Mouse (Mus musculus) stomach, embryonic 15.5 days (tissue): Measurements from ENCODE around the gene Ncor2. TPM values are rescaled to one million over a fixed set of nuclear protein-coding genes. Genes with fewer than 3 reads are reported as not detected.

ENCODE experiments used
- ATAC-seq: fragments of 200-750 bp; cut with Nextera tagmentation; 2 replicates; pipeline ENCODE4 v1.8.0; 2017; ENCODE audit warnings: low read depth, moderate number of reproducible peaks, moderate TSS enrichment; ENCODE audit not compliant: insufficient read depth, low FRiP score
- H3K27ac ChIP-seq: fragments of 300-500 bp; sonication (generic); 2 replicates; pipeline ENCODE4 v1.5.1; 2015; ENCODE audit warnings: mild to moderate bottlenecking, inconsistent platforms
- H3K27me3 ChIP-seq: fragments of 300-500 bp; sonication (generic); replicated peaks from 2 replicates; pipeline ENCODE4 v1.6.1; 2015; ENCODE audit warnings: inconsistent platforms
- H3K36me3 ChIP-seq: fragments of 300-500 bp; sonication (generic); 2 replicates; pipeline ENCODE4 v1.6.1; 2015; ENCODE audit warnings: inconsistent platforms
- H3K4me1 ChIP-seq: fragments of 300-500 bp; sonication (generic); 2 replicates; pipeline ENCODE4 v1.6.1; 2015; ENCODE audit warnings: inconsistent platforms
- H3K4me2 ChIP-seq: fragments of 300-500 bp; sonication (generic); 2 replicates; pipeline ENCODE4 v1.6.1; 2015; ENCODE audit warnings: mild to moderate bottlenecking, inconsistent platforms
- H3K4me3 ChIP-seq: fragments of 300-500 bp; sonication (generic); replicated peaks from 2 replicates; pipeline ENCODE4 v1.5.1; 2015; ENCODE audit warnings: inconsistent platforms
- H3K9ac ChIP-seq: fragments of 300-500 bp; sonication (generic); 2 replicates; pipeline ENCODE4 v1.6.1; 2015; ENCODE audit warnings: inconsistent platforms
- H3K9me3 ChIP-seq: fragments of 300-500 bp; sonication (generic); 2 replicates; pipeline ENCODE4 v1.6.1; 2016; ENCODE audit warnings: inconsistent platforms
- WGBS: fragments of 180-500 bp; shearing (Covaris S2); methylation state at CpG from one replicate; pipeline ENCODE4 v1.1.7; 2015; 5-methylcytosine and 5-hydroxymethylcytosine counted together
- polyA plus RNA-seq: library from polyadenylated mRNA; unstranded; fragments of >200 nt; fragmentation: Nextera tagmentation; extraction: Ambion mirVana; gene quantifications from 2 replicates; pipeline ENCODE4 v1.2.1, GENCODE M21; 2015

The Ncor2 gene
- polyA plus RNA-seq, 1 experiment from 2014 or later, result 26.7 TPM

- Histone ChIP-seq H3K27ac (peak overlapping the region; percentile 97), H3K27me3 (no peaks in the 10 kb centered on the region), H3K9me3 (no peaks in the 10 kb centered on the region), H3K36me3 (no peaks in the 10 kb centered on the region), H3K9ac (peak overlapping the region; percentile 13; the same call in 1 of the 2 replicates), H3K4me3 (peak overlapping the region; percentile 44), H3K4me1 (peaks cover 79% of the 10 kb centered on the region), H3K4me2 (peak overlapping the region; percentile 79)
- 5% methylated on average over 27 of the region's 27 CpGs for WGBS
- ATAC-seq, result peak; percentile 87
These were observed 38.0 kb downstream of the Ncor2 start for GRCm38 (mm10) chr5:125140832-125141524.

- Histone ChIP-seq H3K36me3 (no peaks in the 10 kb centered on the region), H3K27me3 (no peaks in the 10 kb centered on the region), H3K27ac (peak overlapping the region; percentile 97), H3K9ac (peak overlapping the region; percentile 13), H3K4me1 (peaks cover 73% of the 10 kb centered on the region), H3K4me2 (peak overlapping the region; percentile 79), H3K9me3 (no peaks in the 10 kb centered on the region), H3K4me3 (peak overlapping the region; percentile 44)
- 24% methylated on average over 19 of the region's 19 CpGs for WGBS
- ATAC-seq, result peak; percentile 17; the same call in 1 of the 2 replicates
These were observed 38.8 kb downstream of the Ncor2 start for GRCm38 (mm10) chr5:125140151-125140699.

- peak overlapping the region; percentile 13; the same call in 1 of the 2 replicates for H3K9ac ChIP-seq
These were observed 39.4 kb downstream of the Ncor2 start for GRCm38 (mm10) chr5:125139669-125140068.

GRCm38 (mm10) chr5:125138841-125139430 lies 40.1 kb downstream of the Ncor2 start:
- H3K27ac ChIP-seq, result peak overlapping the region; percentile 97; the same call in 1 of the 2 replicates
- no peak for ATAC-seq
- H3K9ac ChIP-seq, result no peak overlapping the region
- H3K9me3 ChIP-seq, result no peaks in the 10 kb centered on the region
- peaks cover 86% of the 10 kb centered on the region for H3K4me1 ChIP-seq
- H3K4me3 ChIP-seq, result no peak overlapping the region
- no peaks in the 10 kb centered on the region for H3K27me3 ChIP-seq
- H3K36me3 ChIP-seq, result no peaks in the 10 kb centered on the region
- WGBS, result 81% methylated on average over 13 of the region's 13 CpGs
- peak overlapping the region; percentile 17; the same call in 1 of the 2 replicates for H3K4me2 ChIP-seq

More at GRCm38 (mm10) chr5:125139669-125140068, 39.4 kb downstream of the Ncor2 start:
- H3K4me2 ChIP-seq, result peak overlapping the region; percentile 79
- WGBS, result 70% methylated on average over 5 of the region's 5 CpGs
- H3K27ac ChIP-seq, result peak overlapping the region; percentile 97
- H3K9me3 ChIP-seq, result no peaks in the 10 kb centered on the region
- no peaks in the 10 kb centered on the region for H3K27me3 ChIP-seq
- peaks cover 79% of the 10 kb centered on the region for H3K4me1 ChIP-seq
- H3K4me3 ChIP-seq, result peak overlapping the region; percentile 44
- no peaks in the 10 kb centered on the region for H3K36me3 ChIP-seq
- no peak for ATAC-seq

GRCm38 (mm10) chr5:125137672-125138285 lies 41.2 kb downstream of the Ncor2 start:
- Histone ChIP-seq H3K9ac (no peak overlapping the region), H3K36me3 (no peaks in the 10 kb centered on the region), H3K27me3 (no peaks in the 10 kb centered on the region), H3K4me2 (no peak overlapping the region), H3K4me3 (no peak overlapping the region), H3K9me3 (no peaks in the 10 kb centered on the region), H3K27ac (peak overlapping the region; percentile 6), H3K4me1 (peaks cover 84% of the 10 kb centered on the region)
- no peak for ATAC-seq
- WGBS, result 89% methylated on average over 18 of the region's 18 CpGs

- Histone ChIP-seq H3K36me3 (no peaks in the 10 kb centered on the region), H3K9ac (no peak overlapping the region), H3K4me1 (peaks cover 81% of the 10 kb centered on the region), H3K4me2 (no peak overlapping the region), H3K27me3 (no peaks in the 10 kb centered on the region), H3K27ac (peak overlapping the region; percentile 6), H3K9me3 (no peaks in the 10 kb centered on the region), H3K4me3 (no peak overlapping the region)
- ATAC-seq, result no peak
- 34% methylated on average over 14 of the region's 14 CpGs for WGBS
These were observed 41.9 kb downstream of the Ncor2 start for GRCm38 (mm10) chr5:125136996-125137671.

GRCm38 (mm10) chr5:125136296-125136995 lies 42.6 kb downstream of the Ncor2 start:
- no peak overlapping the region for H3K4me3 ChIP-seq
- H3K9me3 ChIP-seq, result no peaks in the 10 kb centered on the region
- no peaks in the 10 kb centered on the region for H3K36me3 ChIP-seq
- no peak overlapping the region for H3K4me2 ChIP-seq
- peaks cover 81% of the 10 kb centered on the region for H3K4me1 ChIP-seq
- H3K9ac ChIP-seq, result no peak overlapping the region
- no peak for ATAC-seq
- 50% methylated on average over 5 of the region's 5 CpGs for WGBS
- no peaks in the 10 kb centered on the region for H3K27me3 ChIP-seq
- peak overlapping the region; percentile 6 for H3K27ac ChIP-seq

GRCm38 (mm10) chr5:125134795-125135468 lies 44.1 kb downstream of the Ncor2 start:
- Histone ChIP-seq H3K36me3 (no peaks in the 10 kb centered on the region), H3K4me3 (no peak overlapping the region), H3K4me1 (peaks cover 83% of the 10 kb centered on the region), H3K27ac (peak overlapping the region; percentile 86), H3K9ac (no peak overlapping the region), H3K27me3 (no peaks in the 10 kb centered on the region), H3K4me2 (peak overlapping the region; percentile 30; the same call in 1 of the 2 replicates), H3K9me3 (no peaks in the 10 kb centered on the region)
- ATAC-seq, result peak; percentile 81
- WGBS, result 27% methylated on average over 11 of the region's 11 CpGs

- H3K36me3 ChIP-seq, result no peaks in the 10 kb centered on the region
- peak overlapping the region; percentile 30; the same call in 1 of the 2 replicates for H3K4me2 ChIP-seq
- 41% methylated on average over 5 of the region's 7 CpGs for WGBS
- peaks cover 83% of the 10 kb centered on the region for H3K4me1 ChIP-seq
- ATAC-seq, result peak; percentile 21
- H3K4me3 ChIP-seq, result no peak overlapping the region
- H3K9ac ChIP-seq, result no peak overlapping the region
- peak overlapping the region; percentile 86 for H3K27ac ChIP-seq
- no peaks in the 10 kb centered on the region for H3K27me3 ChIP-seq
- no peaks in the 10 kb centered on the region for H3K9me3 ChIP-seq
These were observed 44.6 kb downstream of the Ncor2 start for GRCm38 (mm10) chr5:125134391-125134790.

- Histone ChIP-seq H3K9ac (no peak overlapping the region), H3K4me3 (no peak overlapping the region), H3K9me3 (no peaks in the 10 kb centered on the region), H3K4me1 (peaks cover 82% of the 10 kb centered on the region), H3K27ac (peak overlapping the region; percentile 86; the same call in 1 of the 2 replicates), H3K36me3 (no peaks in the 10 kb centered on the region), H3K27me3 (no peaks in the 10 kb centered on the region), H3K4me2 (no peak overlapping the region)
- WGBS, result 62% methylated on average over 4 of the region's 4 CpGs
- no peak for ATAC-seq
These were observed 45.4 kb downstream of the Ncor2 start for GRCm38 (mm10) chr5:125133651-125134050.
